Mouse (Mus musculus) left cerebral cortex, adult 9 months (tissue): Measurements from ENCODE around the gene Naxd.
A peak's percentile ranks its signal among the peaks of the same experiment; 100 is the strongest.
"Not testable (repeated sequence)": the region's sequence is repeated elsewhere in the genome, so short reads cannot be mapped to it uniquely, and the experiment has no call there.

Experiments used
- DNase-seq, 2 experiments: peaks; one replicate each; pipeline ENCODE4 v3.0.0; 2022; ENCODE audit warnings: low spot score in 2 of 2

The Naxd gene

GRCm38 (mm10) chr8:11471309-11471708, 26.0 kb upstream of the Naxd start:
- no peak for DNase-seq

DNA sequence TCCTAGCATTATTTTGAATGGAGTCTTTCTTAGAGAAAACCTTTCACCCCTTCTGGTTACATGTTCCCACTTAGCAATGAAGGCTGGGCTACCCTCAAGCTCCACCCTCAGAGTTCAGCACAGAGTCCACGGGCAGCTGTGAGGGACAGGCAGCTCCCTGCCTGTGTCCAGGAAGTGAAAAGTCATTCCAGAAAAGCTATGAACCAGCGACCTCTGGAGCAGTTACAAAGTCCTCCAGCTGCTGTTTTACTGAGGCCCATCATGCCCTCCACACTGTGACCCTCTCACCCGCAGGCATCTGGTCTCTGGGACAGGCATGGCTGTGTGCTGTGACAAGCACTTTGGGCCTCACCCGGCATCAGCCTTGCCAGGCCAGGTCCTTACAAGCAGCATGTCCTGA, 24.2 kb upstream of the Naxd start:
- DNase-seq: no peak

DNA sequence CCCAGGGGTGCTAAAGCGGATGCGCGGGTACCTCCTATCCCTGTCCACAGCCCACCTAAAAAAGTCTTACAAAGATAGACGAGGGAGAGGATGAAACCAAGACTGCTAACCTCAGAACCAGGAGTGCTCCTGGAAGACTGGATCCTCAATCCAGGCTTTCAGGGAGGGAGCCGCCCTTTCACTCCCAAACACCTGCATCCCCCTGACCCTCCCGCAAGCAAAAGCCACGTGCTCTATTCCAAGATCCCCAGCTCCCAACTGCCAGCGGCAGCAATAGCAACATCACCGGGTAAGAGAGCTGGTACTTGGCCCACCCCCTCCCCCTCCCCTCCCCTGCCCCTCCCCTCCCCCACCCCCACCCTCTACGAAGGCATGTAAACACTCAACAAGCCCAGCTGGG, 21.9 kb upstream of the Naxd start:
- no peak for DNase-seq

GRCm38 (mm10) chr8:11475876-11476275, 21.4 kb upstream of the Naxd start:
- DNase-seq: no peak

DNA sequence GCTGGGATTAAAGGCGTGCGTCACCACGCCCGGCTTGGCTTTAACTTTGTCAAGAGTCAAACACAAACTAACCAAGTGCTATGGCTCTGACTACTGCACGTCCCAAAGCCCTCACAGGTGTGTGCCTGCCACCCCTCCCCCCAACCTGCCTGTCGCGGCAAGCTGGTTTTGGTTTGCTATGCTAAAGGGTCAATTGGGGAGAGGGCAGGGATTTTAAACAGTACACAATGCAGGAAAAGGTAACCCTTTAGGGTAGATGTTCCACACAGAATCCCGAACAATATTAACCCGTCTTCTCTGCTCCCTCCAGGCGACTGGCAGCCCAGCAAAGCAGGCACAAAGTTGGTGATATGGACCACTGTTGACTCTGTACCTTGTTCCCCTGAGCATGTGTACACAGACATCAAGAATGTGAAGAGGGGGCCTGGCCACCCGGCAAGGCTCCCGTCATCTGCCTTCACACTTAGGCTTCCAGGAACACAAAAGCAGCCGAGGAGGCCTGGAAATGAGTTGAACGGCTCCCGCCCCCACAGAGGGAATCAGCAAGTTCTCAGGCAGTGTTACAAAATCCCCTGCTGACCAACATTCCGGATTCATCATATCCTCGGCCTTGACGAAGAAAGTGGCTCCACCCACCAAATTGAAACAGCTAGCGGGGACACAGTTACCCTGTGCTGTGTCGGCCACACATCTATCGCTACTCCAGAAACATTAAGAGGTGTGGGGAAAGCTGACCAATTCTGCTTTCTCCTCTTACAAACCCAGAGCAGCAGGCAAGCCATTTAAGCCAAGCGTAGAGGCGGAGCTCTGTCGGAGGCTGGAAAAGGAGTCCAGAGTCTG, 20.7 kb upstream of the Naxd start:
- DNase-seq: no peak

DNA sequence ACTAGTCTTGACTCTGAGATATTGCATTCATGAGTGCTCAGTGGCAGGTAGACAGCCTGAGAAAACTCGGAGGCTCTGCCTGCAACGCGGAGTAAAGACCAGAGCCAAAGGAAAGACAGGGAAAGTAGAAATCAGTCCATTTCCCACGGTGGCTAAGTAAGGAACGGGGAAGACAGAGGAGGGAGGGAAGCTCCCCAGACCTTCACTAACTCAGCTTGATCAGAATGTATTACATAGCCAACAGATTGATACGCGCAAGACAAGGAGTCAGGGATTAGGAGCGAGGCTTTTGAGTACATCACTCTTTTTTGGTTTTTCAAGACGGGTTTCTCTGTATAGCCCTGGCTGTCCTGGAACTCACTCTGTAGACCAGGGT, 20.1 kb upstream of the Naxd start:
- no peak for DNase-seq

- no peak for DNase-seq
These were observed 19.2 kb upstream of the Naxd start, which contains the start of gene Rab20 for GRCm38 (mm10) chr8:11477811-11478761. Gene Rab20 (minus strand): TSS chr8:11478710.

- no peak for DNase-seq
These were observed 18.3 kb upstream of the Naxd start for GRCm38 (mm10) chr8:11478807-11479527.

DNA sequence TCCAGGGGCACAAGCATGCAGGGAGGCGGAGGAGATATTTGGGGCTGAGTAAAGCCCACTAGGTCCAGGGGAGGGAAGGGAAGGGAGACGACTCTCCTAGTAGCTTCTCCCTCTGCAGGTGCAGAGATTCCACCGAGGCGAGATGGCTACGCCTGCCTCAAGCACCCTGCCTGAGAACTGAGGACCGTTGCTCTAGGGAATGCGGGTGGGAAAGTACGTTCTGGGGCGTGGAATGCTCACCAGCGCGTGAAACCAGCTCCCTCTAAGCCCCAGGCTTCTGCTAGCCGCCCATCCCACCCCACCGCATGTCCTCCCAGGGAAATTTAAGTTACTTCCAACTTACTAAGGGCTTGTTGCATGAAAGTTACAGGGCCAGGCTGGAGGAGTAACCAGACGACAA, 17.7 kb upstream of the Naxd start:
- no peak for DNase-seq

GRCm38 (mm10) chr8:11481876-11482275, 15.4 kb upstream of the Naxd start:
- DNase-seq: no peak

- no peak for DNase-seq
These were observed 14.8 kb upstream of the Naxd start for GRCm38 (mm10) chr8:11482537-11482936.

- peak in 1 of 2 experiments; percentile 60 for DNase-seq
These were observed 11.2 kb upstream of the Naxd start for GRCm38 (mm10) chr8:11486142-11486541.

GRCm38 (mm10) chr8:11487229-11487628, 10.1 kb upstream of the Naxd start:
- no peak for DNase-seq

DNA sequence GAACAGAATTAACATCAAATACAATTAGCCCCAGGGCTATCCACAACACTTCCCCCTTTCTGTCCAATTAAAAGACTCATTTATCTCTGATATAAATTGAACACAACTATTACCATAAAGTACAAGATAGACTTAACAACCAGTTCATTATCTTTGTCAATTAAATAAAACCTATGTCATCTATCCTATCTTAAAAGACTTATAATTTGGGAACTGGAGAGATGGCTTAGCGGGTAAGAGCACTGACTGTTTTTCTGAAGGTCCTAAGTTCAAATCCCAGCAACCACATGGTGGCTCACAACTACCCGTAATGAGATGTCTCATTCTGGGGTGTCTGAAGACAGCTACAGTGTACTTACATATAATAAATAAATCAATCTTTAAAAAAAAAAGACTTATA, 5.0 kb upstream of the Naxd start:
- not testable (repeated sequence) for DNase-seq

- no peak for DNase-seq
These were observed 975 bp downstream of the Naxd start for GRCm38 (mm10) chr8:11498281-11498680.

GRCm38 (mm10) chr8:11498786-11499485, 1.6 kb downstream of the Naxd start:
- no peak for DNase-seq

GRCm38 (mm10) chr8:11503476-11504232, 6.3 kb downstream of the Naxd start:
- no peak for DNase-seq

DNA sequence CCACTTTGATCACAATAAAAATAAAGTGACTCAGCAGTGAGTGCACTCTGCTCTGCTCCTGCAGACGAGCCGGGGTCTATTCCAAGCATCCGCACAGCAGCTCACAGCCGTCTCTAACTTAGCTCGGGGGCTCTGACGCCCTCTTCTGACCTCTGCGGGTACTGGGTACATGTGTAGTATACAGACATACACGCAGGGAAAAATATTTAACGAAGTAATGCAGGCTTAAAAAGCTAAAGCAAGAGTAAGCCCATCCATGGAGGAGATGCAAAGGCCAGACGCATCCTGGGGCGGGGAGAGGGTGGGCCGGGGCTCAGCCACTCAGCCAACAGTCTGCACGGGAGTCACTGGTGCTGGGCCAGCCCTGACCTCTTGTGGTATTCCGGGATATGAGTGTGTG, 8.8 kb downstream of the Naxd start:
- DNase-seq: no peak

DNA sequence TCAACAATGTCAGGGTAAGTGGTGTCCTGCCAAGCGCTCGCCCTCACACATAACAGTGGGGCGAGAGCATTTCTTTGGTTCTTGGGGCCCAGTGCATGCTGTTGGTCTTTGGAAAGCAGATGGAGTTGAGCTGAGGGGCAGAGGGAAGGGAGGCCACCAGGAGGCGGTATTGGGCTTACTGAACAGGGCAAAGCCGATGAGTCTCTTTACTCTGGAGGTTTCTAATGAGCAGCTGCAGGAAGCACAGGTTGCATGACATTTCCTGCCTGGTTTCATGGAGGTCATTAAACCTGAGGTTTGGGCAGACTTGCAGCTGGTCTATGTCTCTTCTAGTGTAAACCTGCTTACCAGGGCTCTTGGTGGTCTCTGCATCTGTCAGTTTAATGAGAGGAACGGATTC, 9.5 kb downstream of the Naxd start:
- no peak for DNase-seq

DNA sequence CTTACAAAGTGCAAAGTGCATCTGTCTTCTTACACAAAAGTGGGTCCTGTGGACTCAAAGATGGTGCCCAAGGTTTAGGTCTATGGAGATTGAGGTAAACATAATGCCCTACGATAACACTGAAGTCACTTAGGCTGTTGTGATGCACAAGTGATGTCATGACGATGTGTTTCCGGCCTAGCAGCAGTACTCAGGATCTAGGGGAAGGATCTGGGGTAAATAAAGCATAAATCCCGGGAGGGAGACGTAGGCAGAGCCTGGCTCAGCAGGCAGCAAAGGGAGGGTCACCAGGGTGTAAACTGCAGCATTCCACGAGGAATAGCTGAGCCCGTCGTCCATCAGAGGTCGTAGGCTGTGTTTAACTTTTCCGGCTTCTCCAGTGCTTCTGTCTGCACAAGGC, 11.6 kb downstream of the Naxd start:
- DNase-seq: no peak

- DNase-seq: no peak
These were observed 13.7 kb downstream of the Naxd start for GRCm38 (mm10) chr8:11510971-11511370.
